ENCODE assay signal across 18 mouse cellular contexts in genomic region chr13:59867103-59867502, GRCm38 (mm10). TPM values are rescaled to one million over a fixed set of nuclear protein-coding genes. Genes with fewer than 3 reads are reported as not detected.
DNase-seq lines count a peak whose midpoint lies in the region; ATAC-seq and TF ChIP-seq lines count a peak whose summit lies in the region.
"Had no signal": no experiment of that assay in that cellular context is flagged by ENCODE, and none has a peak within 500 bp of the region (broad histone marks: within the 10 kb centered on the region; RNA-seq: fewer than 3 reads in every experiment).

No protein-coding gene starts in this region.

- H3K36me3 ChIP-seq in forebrain, embryonic 10.5 days (replicated peaks) = no peaks in the 10 kb centered on the region
- H3K36me3 ChIP-seq in forebrain, embryonic 12.5 days (replicated peaks) = no peaks in the 10 kb centered on the region
- H3K36me3 ChIP-seq in testis, adult 2 months (ENCODE audit: control insufficient read depth, insufficient read depth, low read length) = no peaks in the 10 kb centered on the region
- no peaks in the 10 kb centered on the region for H3K36me3 ChIP-seq in hindbrain, embryonic 13.5 days
- H3K36me3 ChIP-seq: embryonic facial prominence, embryonic 10.5 days; forebrain, embryonic 15.5 days; heart, embryonic 10.5 days; heart, embryonic 15.5 days had no signal

- no peaks in the 10 kb centered on the region for H3K27me3 ChIP-seq in forebrain, embryonic 10.5 days (ENCODE audit: poor library complexity, severe bottlenecking)
- H3K27me3 ChIP-seq in forebrain, embryonic 12.5 days = no peaks in the 10 kb centered on the region
- H3K27me3 ChIP-seq in testis, adult 2 months (ENCODE audit: control insufficient read depth, insufficient read depth, low read length) = no peaks in the 10 kb centered on the region
- no peaks in the 10 kb centered on the region for H3K27me3 ChIP-seq in hindbrain, embryonic 13.5 days
- H3K27me3 ChIP-seq: forebrain, embryonic 15.5 days; heart, embryonic 15.5 days had no signal

- intact Hi-C loops in heart, postnatal 10 days (cut with DNase I) = no loop called here

- no peak overlapping the region for H3K9ac ChIP-seq in forebrain, embryonic 12.5 days
- H3K9ac ChIP-seq in hindbrain, embryonic 13.5 days = no peak overlapping the region
- H3K9ac ChIP-seq: forebrain, embryonic 15.5 days; heart, embryonic 15.5 days had no signal

- H3K27ac ChIP-seq in forebrain, embryonic 10.5 days = 0 out of 2 replicates have a peak overlapping the region, but pooled peaks have one; percentile 25
- H3K27ac ChIP-seq in forebrain, embryonic 12.5 days = no peak overlapping the region
- H3K27ac ChIP-seq in testis, adult 2 months (ENCODE audit: control insufficient read depth, insufficient read depth, low read depth, low read length) = peak overlapping the region; percentile 59
- H3K27ac ChIP-seq in hindbrain, embryonic 13.5 days = no peak overlapping the region
- H3K27ac ChIP-seq: embryonic facial prominence, embryonic 10.5 days; forebrain, embryonic 15.5 days; heart, embryonic 10.5 days; heart, embryonic 15.5 days had no signal

- H3K4me2 ChIP-seq in forebrain, embryonic 12.5 days = no peak overlapping the region
- H3K4me2 ChIP-seq in hindbrain, embryonic 13.5 days = no peak overlapping the region
- H3K4me2 ChIP-seq: forebrain, embryonic 15.5 days; heart, embryonic 15.5 days had no signal

- H3K4me1 ChIP-seq in forebrain, embryonic 10.5 days = no peaks in the 10 kb centered on the region
- no peaks in the 10 kb centered on the region for H3K4me1 ChIP-seq in forebrain, embryonic 12.5 days
- peaks cover 2% of the 10 kb centered on the region for H3K4me1 ChIP-seq in testis, adult 2 months (ENCODE audit: control insufficient read depth, insufficient read depth, low read length)
- no peaks in the 10 kb centered on the region for H3K4me1 ChIP-seq in hindbrain, embryonic 13.5 days (replicated peaks)
- H3K4me1 ChIP-seq: embryonic facial prominence, embryonic 10.5 days; forebrain, embryonic 15.5 days; heart, embryonic 10.5 days; heart, embryonic 15.5 days had no signal

- TF ChIP-seq POLR2A in testis, adult 2 months (IDR thresholded peaks at IDR 0.05; ENCODE audit: control insufficient read depth, low read depth, low read length) = no peak

- DNase-seq in forebrain, embryonic 10.5 days (ENCODE audit: extremely low spot score, low spot score) = no peak
- peak; percentile 19 for DNase-seq in heart, adult 8-10 months (ENCODE audit: low spot score)
- DNase-seq in heart, postnatal 10 days = no peak
- DNase-seq in layer of hippocampus, postnatal 36 days = no peak
- DNase-seq: cerebellum, adult 2 months; cerebellum, postnatal 10 days; gastrocnemius, postnatal 10 days; kidney, adult 8-10 months had no signal

- TF ChIP-seq CTCF in testis, adult 2 months (IDR thresholded peaks at IDR 0.05; ENCODE audit: control insufficient read depth, insufficient read depth, insufficient replicate concordance, low read depth, low read length) = no peak

- ATAC-seq in forebrain, embryonic 12.5 days (ENCODE audit: low FRiP score) = no peak
- ATAC-seq in hindbrain, embryonic 13.5 days (ENCODE audit: low FRiP score) = no peak
- ATAC-seq: forebrain, embryonic 15.5 days; hindbrain, embryonic 16.5 days; inflammation-experienced regulatory T-cells, adult 6 months; intestine, postnatal 0 days had no signal

- H3K9me3 ChIP-seq in forebrain, embryonic 10.5 days = no peaks in the 10 kb centered on the region
- no peaks in the 10 kb centered on the region for H3K9me3 ChIP-seq in forebrain, embryonic 12.5 days
- H3K9me3 ChIP-seq in hindbrain, embryonic 13.5 days = no peaks in the 10 kb centered on the region
- H3K9me3 ChIP-seq: embryonic facial prominence, embryonic 10.5 days; forebrain, embryonic 15.5 days; heart, embryonic 10.5 days; heart, embryonic 15.5 days had no signal

- WGBS in forebrain, embryonic 10.5 days = 88% methylated on average over 7 of the region's 7 CpGs
- WGBS in forebrain, embryonic 12.5 days = 89% methylated on average over 7 of the region's 7 CpGs
- WGBS in hindbrain, embryonic 13.5 days = 85% methylated on average over 7 of the region's 7 CpGs

- no peak overlapping the region for H3K4me3 ChIP-seq in forebrain, embryonic 10.5 days
- H3K4me3 ChIP-seq in forebrain, embryonic 12.5 days (replicated peaks) = no peak overlapping the region
- H3K4me3 ChIP-seq in testis, adult 2 months (ENCODE audit: control insufficient read depth, low read depth, low read length) = no peak overlapping the region
- H3K4me3 ChIP-seq in hindbrain, embryonic 13.5 days = no peak overlapping the region
- H3K4me3 ChIP-seq: embryonic facial prominence, embryonic 10.5 days; forebrain, embryonic 15.5 days; heart, embryonic 10.5 days; heart, embryonic 15.5 days had no signal

RNA-seq across cellular contexts. Expression of gene Tut7, which starts 44.2 kb away (rescaled TPM):
- 39.0 and 40.0 TPM in 2 replicates for polyA plus RNA-seq in forebrain, embryonic 10.5 days (2016; fragmentation: Nextera tagmentation; extraction: Ambion mirVana)
- polyA plus RNA-seq in forebrain, embryonic 12.5 days (2016; fragmentation: Nextera tagmentation; extraction: Ambion mirVana) = 63.8 and 64.2 TPM in 2 replicates
- 10 to 100 TPM; 35.5 to 42.0 (median 39.5) TPM for total RNA-seq in heart, adult 8-10 months (2022)
- total RNA-seq in heart, postnatal 10 days (2021) = 10 to 100 TPM; 51.2 to 53.3 TPM
- 9.5 and 10.1 TPM in 2 replicates for polyA plus RNA-seq in testis, adult 2 months (2012; rRNA removed)
- 51.5 and 53.1 TPM in 2 replicates for polyA plus RNA-seq in hindbrain, embryonic 13.5 days (2015; fragmentation: Nextera tagmentation; extraction: Ambion mirVana)
- total RNA-seq in layer of hippocampus, postnatal 36 days (2021) = 10 to 100 TPM; 60.2 to 61.2 TPM

Comparison
In these comparisons a context has a peak if more than half of its experiments do, and no peak if none do; other contexts are left out.
1. H3K27ac ChIP-seq: peak in forebrain, embryonic 10.5 days (single experiment) and testis, adult 2 months (single experiment); none in forebrain, embryonic 12.5 days (single experiment) and hindbrain, embryonic 13.5 days (single experiment).